Mouse (Mus musculus) megakaryocyte, embryonic 14.5 days (primary cell): Measurements from ENCODE around the gene Celf2.

Experiments
- FLI1 ChIP-seq: IDR thresholded peaks from 2 replicates; pipeline ENCODE4 v1.6.1; 2012; ENCODE audit warnings: low read length, inconsistent platforms, mixed read lengths
- GATA1 ChIP-seq: IDR thresholded peaks from 3 replicates; pipeline ENCODE4 v1.6.1; 2012; ENCODE audit warnings: mixed read lengths, low read length, inconsistent platforms, borderline replicate concordance

DNA sequence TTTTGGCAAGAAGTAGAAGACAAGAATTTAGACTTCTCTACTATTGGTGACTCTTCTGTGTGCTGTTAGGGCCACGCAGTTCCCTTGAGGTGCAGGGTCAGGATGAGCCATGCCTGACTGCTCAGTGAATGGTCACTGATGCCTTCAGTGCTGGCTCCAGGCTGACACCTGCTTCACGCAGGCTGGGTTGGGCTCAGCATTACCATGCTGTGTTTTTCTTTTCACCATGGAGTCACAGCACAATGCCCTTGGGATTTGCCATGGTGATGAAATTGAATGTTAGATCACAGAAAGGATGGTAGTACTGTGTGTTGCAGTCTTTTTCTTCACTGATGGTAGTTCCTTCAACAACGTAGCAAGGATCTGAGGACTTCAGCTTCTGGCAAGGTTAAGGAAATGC, 394.2 kb downstream of the Celf2 start:
- TF ChIP-seq GATA1 = no peak
- no peak for TF ChIP-seq FLI1
